Mouse (Mus musculus): Measurements from ENCODE around the gene Primpol.

DNA sequence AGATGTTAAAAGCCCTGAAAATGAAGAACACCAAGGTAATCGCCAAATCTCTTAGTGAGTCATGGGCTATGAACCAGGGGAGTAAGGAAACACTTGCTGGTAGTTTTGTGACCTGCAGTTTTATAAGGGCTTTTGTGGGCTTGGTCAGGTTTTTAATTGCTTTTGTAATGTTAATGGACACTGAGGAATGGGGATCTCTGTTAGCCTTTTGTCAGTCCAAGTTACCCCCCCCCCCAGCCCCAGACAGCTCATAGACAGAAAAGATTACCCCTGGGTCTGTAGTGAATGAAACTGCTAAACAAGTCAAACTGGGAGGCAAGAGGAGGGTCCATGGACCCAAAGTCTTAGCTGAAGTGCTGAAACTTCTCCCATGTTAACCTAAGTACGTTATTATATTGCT, 43.6 kb downstream of the Primpol start:
- TF ChIP-seq CTCF (IDR thresholded peaks at IDR 0.05; ENCODE audit: borderline replicate concordance, insufficient read depth, low read depth, low read length) (no peak), POLR2A (IDR thresholded peaks at IDR 0.05; ENCODE audit: borderline replicate concordance, insufficient read depth, low read length) (no peak)

All from cerebellum, adult 2 months (tissue).